Mouse (Mus musculus): ENCODE measurements at regions not wholly inside any gene's neighbourhood (a gene's known extent, or its start where the extent isn't known, plus 50 kb on each side); places are given as distances from the start of the nearest gene placed in this dataset.

DNA sequence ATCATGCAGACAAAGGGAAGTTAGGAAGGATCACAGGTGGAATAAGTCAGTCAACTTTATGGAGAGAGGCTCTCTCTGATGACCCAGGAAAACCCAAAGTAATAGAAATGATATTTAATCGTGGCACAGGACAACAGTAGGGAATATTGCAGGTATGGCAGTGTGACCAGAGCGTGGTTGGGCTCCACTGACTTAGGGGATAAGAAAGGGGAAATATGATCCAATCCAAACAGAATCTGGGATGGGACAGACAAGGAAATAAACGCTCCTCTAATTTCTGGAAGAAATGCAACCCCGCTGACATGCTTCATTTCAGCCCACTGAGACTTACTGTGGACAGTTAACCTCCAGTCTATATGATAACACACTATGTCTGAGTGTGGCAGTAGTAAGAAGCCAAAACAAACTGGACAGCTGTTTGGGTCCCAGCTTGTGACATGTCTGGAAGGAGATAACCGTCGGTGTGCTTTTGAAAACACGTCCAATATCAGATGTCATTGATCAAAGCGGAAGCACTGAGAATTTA lies 400.0 kb downstream of the Rps24 start:
- no peak overlapping the region for H3K27ac ChIP-seq (replicated peaks in 1 of 2; ENCODE audit: control insufficient read depth in 1 of 2, insufficient read depth in 1 of 2, low read depth in 2 of 2, low read length in 2 of 2)
- 65% methylated on average over 8 of the region's 8 CpGs for WGBS
- H3K36me3 ChIP-seq (ENCODE audit: control insufficient read depth, insufficient read depth, low read length) = no peaks in the 10 kb centered on the region
- no peak overlapping the region for H3K4me3 ChIP-seq (ENCODE audit: control insufficient read depth in 1 of 2, insufficient read depth in 1 of 2, low read depth in 1 of 2, low read length in 2 of 2)
- H3K9me3 ChIP-seq (ENCODE audit: control insufficient read depth, low read length) = no peaks in the 10 kb centered on the region
- no peak overlapping the region for H3K9ac ChIP-seq (ENCODE audit: low read length)
- no peaks in the 10 kb centered on the region for H3K4me1 ChIP-seq (ENCODE audit: control insufficient read depth in 2 of 2, insufficient read depth in 2 of 2, low read length in 2 of 2)
- ATAC-seq (ENCODE audit: insufficient number of reproducible peaks, insufficient read depth, low FRiP score, low read depth) = no peak
- no peak overlapping the region for H3K4me2 ChIP-seq (ENCODE audit: low read length)
- H3K27me3 ChIP-seq (ENCODE audit: control insufficient read depth, insufficient read depth, low read length) = no peaks in the 10 kb centered on the region

GRCm38 (mm10) chr14:24890856-24891255 lies 403.9 kb downstream of the Rps24 start:
- H3K27me3 ChIP-seq (ENCODE audit: control insufficient read depth, insufficient read depth, low read length) = no peaks in the 10 kb centered on the region
- H3K4me1 ChIP-seq (ENCODE audit: control insufficient read depth in 2 of 2, insufficient read depth in 2 of 2, low read length in 2 of 2) = peaks cover 4 to 6% of the 10 kb centered on the region in 2 experiments; a peak in 1 of 4 replicates
- H3K27ac ChIP-seq (replicated peaks in 1 of 2; ENCODE audit: control insufficient read depth in 1 of 2, insufficient read depth in 1 of 2, low read depth in 2 of 2, low read length in 2 of 2) = no peak overlapping the region
- whole genome bisulfite sequencing = 70% methylated on average over 2 of the region's 2 CpGs
- H3K4me3 ChIP-seq (ENCODE audit: control insufficient read depth in 1 of 2, insufficient read depth in 1 of 2, low read depth in 1 of 2, low read length in 2 of 2) = no peak overlapping the region
- no peaks in the 10 kb centered on the region for H3K36me3 ChIP-seq (ENCODE audit: control insufficient read depth, insufficient read depth, low read length)
- H3K9ac ChIP-seq (ENCODE audit: low read length) = no peak overlapping the region
- no peak for ATAC-seq (ENCODE audit: insufficient number of reproducible peaks, insufficient read depth, low FRiP score, low read depth)
- H3K4me2 ChIP-seq (ENCODE audit: low read length) = no peak overlapping the region
- H3K9me3 ChIP-seq (ENCODE audit: control insufficient read depth, low read length) = no peaks in the 10 kb centered on the region

- 43% methylated on average over 1 of the region's 1 CpGs for WGBS
- Histone ChIP-seq H3K9me3 (ENCODE audit: control insufficient read depth, low read length) (no peaks in the 10 kb centered on the region), H3K27ac (replicated peaks in 1 of 2; ENCODE audit: control insufficient read depth in 1 of 2, insufficient read depth in 1 of 2, low read depth in 2 of 2, low read length in 2 of 2) (peak overlapping the region; percentile 45 to 57), H3K9ac (ENCODE audit: low read length) (no peak overlapping the region), H3K4me3 (ENCODE audit: control insufficient read depth in 1 of 2, insufficient read depth in 1 of 2, low read depth in 1 of 2, low read length in 2 of 2) (no peak overlapping the region), H3K4me2 (ENCODE audit: low read length) (no peak overlapping the region), H3K27me3 (ENCODE audit: control insufficient read depth, insufficient read depth, low read length) (no peaks in the 10 kb centered on the region), H3K36me3 (ENCODE audit: control insufficient read depth, insufficient read depth, low read length) (no peaks in the 10 kb centered on the region), H3K4me1 (ENCODE audit: control insufficient read depth in 2 of 2, insufficient read depth in 2 of 2, low read length in 2 of 2) (peaks cover 6 to 7% of the 10 kb centered on the region in 2 experiments; a peak in 1 of 4 replicates)
- no peak for ATAC-seq (ENCODE audit: insufficient number of reproducible peaks, insufficient read depth, low FRiP score, low read depth)
Observed at GRCm38 (mm10) chr14:24895196-24895595, 408.3 kb downstream of the Rps24 start.

- H3K4me3 ChIP-seq (ENCODE audit: control insufficient read depth in 1 of 2, insufficient read depth in 1 of 2, low read depth in 1 of 2, low read length in 2 of 2) = no peak overlapping the region
- no peak overlapping the region for H3K9ac ChIP-seq (ENCODE audit: low read length)
- 84% methylated on average over 5 of the region's 5 CpGs for WGBS
- H3K27me3 ChIP-seq (ENCODE audit: control insufficient read depth, insufficient read depth, low read length) = no peaks in the 10 kb centered on the region
- no peak for ATAC-seq (ENCODE audit: insufficient number of reproducible peaks, insufficient read depth, low FRiP score, low read depth)
- H3K4me1 ChIP-seq (ENCODE audit: control insufficient read depth in 2 of 2, insufficient read depth in 2 of 2, low read length in 2 of 2) = peaks cover 14% of the 10 kb centered on the region in 2 experiments
- no peaks in the 10 kb centered on the region for H3K9me3 ChIP-seq (ENCODE audit: control insufficient read depth, low read length)
- no peak overlapping the region for H3K27ac ChIP-seq (replicated peaks in 1 of 2; ENCODE audit: control insufficient read depth in 1 of 2, insufficient read depth in 1 of 2, low read depth in 2 of 2, low read length in 2 of 2)
- H3K4me2 ChIP-seq (ENCODE audit: low read length) = no peak overlapping the region
- no peaks in the 10 kb centered on the region for H3K36me3 ChIP-seq (ENCODE audit: control insufficient read depth, insufficient read depth, low read length)
Observed at GRCm38 (mm10) chr14:24896681-24897080, 409.8 kb downstream of the Rps24 start.

DNA sequence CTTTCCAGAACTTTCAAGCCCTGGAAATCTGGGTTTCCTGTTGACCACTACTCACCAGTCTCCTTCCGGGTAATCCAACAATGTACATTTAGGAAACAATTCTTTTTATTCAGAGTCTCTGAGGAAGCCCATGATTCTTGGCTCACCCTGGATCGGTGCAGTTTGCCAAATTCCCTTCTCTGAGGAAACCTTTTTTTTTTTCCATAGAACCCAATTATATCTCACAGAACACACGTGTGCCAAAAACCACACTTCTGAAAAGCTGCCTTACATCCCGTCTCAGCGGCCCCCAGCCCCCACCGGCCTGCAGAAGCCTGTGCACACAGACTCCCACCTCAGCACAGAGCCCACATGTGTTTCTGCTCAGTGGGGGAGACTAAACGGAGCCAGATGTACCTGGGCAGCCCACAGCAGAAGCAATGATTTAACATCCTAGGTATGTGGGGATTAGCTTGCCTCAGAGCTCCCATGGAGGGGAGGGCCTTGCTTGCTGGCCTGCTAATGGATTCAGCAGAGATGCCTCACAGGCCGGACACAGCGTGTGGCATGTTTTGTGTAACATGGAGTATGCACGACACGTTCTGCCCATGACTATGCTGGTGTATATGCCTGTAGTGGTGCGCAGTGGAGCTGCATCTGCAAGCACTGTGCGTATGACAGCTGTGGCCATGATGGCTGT lies 413.7 kb downstream of the Rps24 start:
- peaks cover 13 to 14% of the 10 kb centered on the region in 2 experiments for H3K4me1 ChIP-seq (ENCODE audit: control insufficient read depth in 2 of 2, insufficient read depth in 2 of 2, low read length in 2 of 2)
- H3K4me3 ChIP-seq (ENCODE audit: control insufficient read depth in 1 of 2, insufficient read depth in 1 of 2, low read depth in 1 of 2, low read length in 2 of 2) = no peak overlapping the region
- H3K9me3 ChIP-seq (ENCODE audit: control insufficient read depth, low read length) = no peaks in the 10 kb centered on the region
- no peaks in the 10 kb centered on the region for H3K27me3 ChIP-seq (ENCODE audit: control insufficient read depth, insufficient read depth, low read length)
- WGBS = 55% methylated on average over 13 of the region's 13 CpGs
- H3K9ac ChIP-seq (ENCODE audit: low read length) = no peak overlapping the region
- no peak overlapping the region for H3K4me2 ChIP-seq (ENCODE audit: low read length)
- peak overlapping the region; percentile 53 to 91 for H3K27ac ChIP-seq (replicated peaks in 1 of 2; ENCODE audit: control insufficient read depth in 1 of 2, insufficient read depth in 1 of 2, low read depth in 2 of 2, low read length in 2 of 2)
- ATAC-seq (ENCODE audit: insufficient number of reproducible peaks, insufficient read depth, low FRiP score, low read depth) = peak; percentile 81
- H3K36me3 ChIP-seq (ENCODE audit: control insufficient read depth, insufficient read depth, low read length) = no peaks in the 10 kb centered on the region

- Histone ChIP-seq H3K27me3 (ENCODE audit: control insufficient read depth, insufficient read depth, low read length) (no peaks in the 10 kb centered on the region), H3K27ac (replicated peaks in 1 of 2; ENCODE audit: control insufficient read depth in 1 of 2, insufficient read depth in 1 of 2, low read depth in 2 of 2, low read length in 2 of 2) (no peak overlapping the region), H3K9me3 (ENCODE audit: control insufficient read depth, low read length) (no peaks in the 10 kb centered on the region), H3K36me3 (ENCODE audit: control insufficient read depth, insufficient read depth, low read length) (no peaks in the 10 kb centered on the region), H3K4me3 (ENCODE audit: control insufficient read depth in 1 of 2, insufficient read depth in 1 of 2, low read depth in 1 of 2, low read length in 2 of 2) (no peak overlapping the region), H3K4me1 (ENCODE audit: control insufficient read depth in 2 of 2, insufficient read depth in 2 of 2, low read length in 2 of 2) (peaks cover 13 to 14% of the 10 kb centered on the region in 2 experiments), H3K4me2 (ENCODE audit: low read length) (no peak overlapping the region), H3K9ac (ENCODE audit: low read length) (no peak overlapping the region)
- ATAC-seq (ENCODE audit: insufficient number of reproducible peaks, insufficient read depth, low FRiP score, low read depth) = no peak
- whole genome bisulfite sequencing = 80% methylated on average over 7 of the region's 7 CpGs
Observed at GRCm38 (mm10) chr14:24901726-24902125, 414.8 kb downstream of the Rps24 start.

DNA sequence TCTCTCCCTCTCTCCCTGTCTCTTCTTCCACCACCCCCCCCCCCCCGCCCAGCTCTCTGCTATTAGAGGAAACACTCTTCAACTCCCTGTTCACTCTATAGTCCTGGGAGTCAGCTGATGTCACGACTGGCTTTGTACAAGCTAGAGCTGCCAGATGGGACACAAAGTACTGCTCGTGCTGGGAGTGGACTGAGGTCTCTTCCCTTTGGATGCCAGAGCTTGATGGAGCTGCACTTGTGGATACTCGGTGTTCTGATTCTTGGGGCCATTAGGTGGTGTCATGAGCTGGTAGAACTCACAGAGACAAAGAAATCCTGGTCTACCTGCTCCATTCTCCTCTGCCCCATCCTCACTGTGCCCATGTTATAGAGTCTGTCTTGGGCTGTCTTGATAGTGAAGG lies 415.9 kb downstream of the Rps24 start:
- Histone ChIP-seq H3K27me3 (ENCODE audit: control insufficient read depth, insufficient read depth, low read length) (no peaks in the 10 kb centered on the region), H3K36me3 (ENCODE audit: control insufficient read depth, insufficient read depth, low read length) (no peaks in the 10 kb centered on the region), H3K4me2 (ENCODE audit: low read length) (no peak overlapping the region), H3K4me3 (ENCODE audit: control insufficient read depth in 1 of 2, insufficient read depth in 1 of 2, low read depth in 1 of 2, low read length in 2 of 2) (no peak overlapping the region), H3K9me3 (ENCODE audit: control insufficient read depth, low read length) (no peaks in the 10 kb centered on the region), H3K9ac (ENCODE audit: low read length) (no peak overlapping the region), H3K27ac (replicated peaks in 1 of 2; ENCODE audit: control insufficient read depth in 1 of 2, insufficient read depth in 1 of 2, low read depth in 2 of 2, low read length in 2 of 2) (peak overlapping the region; percentile 17 to 53; a peak in 3 of 4 replicates), H3K4me1 (ENCODE audit: control insufficient read depth in 2 of 2, insufficient read depth in 2 of 2, low read length in 2 of 2) (peaks cover 13 to 18% of the 10 kb centered on the region in 2 experiments)
- 3% methylated on average over 3 of the region's 4 CpGs for WGBS
- ATAC-seq (ENCODE audit: insufficient number of reproducible peaks, insufficient read depth, low FRiP score, low read depth) = peak; percentile 58; the same call in 1 of the 2 replicates

GRCm38 (mm10) chr14:24904712-24905111 lies 417.8 kb downstream of the Rps24 start:
- H3K36me3 ChIP-seq (ENCODE audit: control insufficient read depth, insufficient read depth, low read length) = no peaks in the 10 kb centered on the region
- ATAC-seq (ENCODE audit: insufficient number of reproducible peaks, insufficient read depth, low FRiP score, low read depth) = no peak

More at GRCm38 (mm10) chr14:24904712-24905111, 417.8 kb downstream of the Rps24 start:
- Histone ChIP-seq H3K4me1 (ENCODE audit: control insufficient read depth in 2 of 2, insufficient read depth in 2 of 2, low read length in 2 of 2) (peaks cover 13 to 16% of the 10 kb centered on the region in 2 experiments), H3K4me3 (ENCODE audit: control insufficient read depth in 1 of 2, insufficient read depth in 1 of 2, low read depth in 1 of 2, low read length in 2 of 2) (no peak overlapping the region), H3K27ac (replicated peaks in 1 of 2; ENCODE audit: control insufficient read depth in 1 of 2, insufficient read depth in 1 of 2, low read depth in 2 of 2, low read length in 2 of 2) (no peak overlapping the region), H3K4me2 (ENCODE audit: low read length) (no peak overlapping the region), H3K9ac (ENCODE audit: low read length) (no peak overlapping the region), H3K9me3 (ENCODE audit: control insufficient read depth, low read length) (no peaks in the 10 kb centered on the region), H3K27me3 (ENCODE audit: control insufficient read depth, insufficient read depth, low read length) (no peaks in the 10 kb centered on the region)
- 92% methylated on average over 6 of the region's 6 CpGs for WGBS
